Mouse (Mus musculus) cerebellum, postnatal 25 days (tissue): ENCODE measurements at regions not wholly inside any gene's neighbourhood (a gene's known extent, or its start where the extent isn't known, plus 50 kb on each side); places are given as distances from the start of the nearest gene placed in this dataset.

Experiments used
- DNase-seq, 2 experiments: peaks; one replicate each; pipeline ENCODE4 v3.0.0; 2021; ENCODE audit warnings: mixed read lengths in 2 of 2

DNA sequence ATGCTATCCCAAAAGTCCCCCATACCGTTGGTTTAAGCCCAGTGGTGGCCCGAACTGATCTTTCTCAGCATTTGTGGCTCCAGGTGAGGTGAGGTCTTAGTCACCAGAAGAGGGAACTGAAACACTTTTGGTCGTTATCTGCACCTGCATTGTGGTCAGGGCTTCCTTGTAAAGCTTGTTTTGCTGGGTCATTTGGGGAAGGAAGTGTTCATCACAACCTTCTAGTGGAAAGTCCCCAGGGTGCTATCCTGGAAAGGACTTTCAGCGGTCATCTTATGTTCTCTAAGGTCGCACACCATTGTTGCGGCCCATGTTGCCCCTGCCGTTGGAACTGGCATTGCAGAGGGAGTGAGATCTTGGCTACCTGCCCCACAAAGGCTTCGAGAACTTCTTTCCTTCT is 651.5 kb upstream of the Pcdh9 start:
- DNase-seq, result no peak

DNA sequence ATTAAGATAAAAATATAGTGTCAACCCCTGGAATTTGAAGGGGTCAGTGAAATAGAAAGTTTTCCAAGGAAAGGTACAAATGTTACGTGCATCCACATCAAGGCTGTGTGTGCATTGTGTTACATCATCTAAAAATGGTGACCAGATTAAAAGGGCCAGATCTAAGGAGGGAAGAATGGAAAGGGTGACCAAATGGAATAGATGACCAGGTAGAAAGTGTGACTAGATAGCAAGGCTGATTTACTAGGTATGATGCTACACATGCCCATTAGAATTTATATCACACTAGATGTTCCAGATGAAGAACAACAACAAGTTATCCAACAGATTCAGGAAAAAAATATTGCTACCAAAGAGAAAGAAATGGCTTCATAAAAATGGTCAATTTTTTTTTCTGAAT is 635.2 kb upstream of the Pcdh9 start:
- no peak for DNase-seq

DNA sequence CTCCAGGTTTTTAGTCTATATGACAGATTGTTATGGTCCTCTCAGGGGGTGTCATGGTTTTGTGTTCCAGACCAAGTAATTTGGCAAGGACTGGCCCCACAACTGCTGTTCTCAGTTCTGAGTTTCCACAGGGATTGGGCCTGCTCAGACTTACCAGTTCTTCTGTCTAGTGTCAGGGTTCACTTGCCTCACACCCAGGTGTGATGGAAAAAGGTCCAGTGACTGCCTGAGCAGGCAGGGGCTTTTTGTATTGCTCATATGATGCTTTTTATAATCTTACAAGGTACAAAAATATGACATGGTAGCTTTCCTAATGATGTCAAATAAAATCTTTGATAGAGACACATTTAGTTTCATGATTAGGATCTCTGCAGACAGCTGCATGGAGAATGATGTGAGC is 634.8 kb upstream of the Pcdh9 start:
- DNase-seq, result no peak

DNA sequence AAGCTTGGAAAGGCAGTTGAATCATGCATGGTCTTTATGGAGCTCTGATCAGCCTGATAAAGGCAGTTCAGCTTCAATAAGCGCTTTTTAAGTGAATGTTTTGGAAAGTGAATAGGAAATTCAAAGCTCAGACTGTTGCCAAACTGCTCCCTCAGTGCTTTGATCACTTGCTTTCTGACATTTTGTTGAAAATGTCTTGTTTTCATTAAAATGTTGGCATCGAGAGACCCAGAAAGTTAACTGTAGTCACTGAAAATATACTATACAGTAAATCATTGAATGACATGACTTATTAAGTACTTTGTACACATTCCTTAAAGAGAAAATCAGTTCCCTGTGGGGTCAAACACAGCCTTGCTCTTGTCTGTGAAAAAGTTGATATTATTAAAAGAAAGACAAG is 631.5 kb upstream of the Pcdh9 start:
- no peak for DNase-seq

DNA sequence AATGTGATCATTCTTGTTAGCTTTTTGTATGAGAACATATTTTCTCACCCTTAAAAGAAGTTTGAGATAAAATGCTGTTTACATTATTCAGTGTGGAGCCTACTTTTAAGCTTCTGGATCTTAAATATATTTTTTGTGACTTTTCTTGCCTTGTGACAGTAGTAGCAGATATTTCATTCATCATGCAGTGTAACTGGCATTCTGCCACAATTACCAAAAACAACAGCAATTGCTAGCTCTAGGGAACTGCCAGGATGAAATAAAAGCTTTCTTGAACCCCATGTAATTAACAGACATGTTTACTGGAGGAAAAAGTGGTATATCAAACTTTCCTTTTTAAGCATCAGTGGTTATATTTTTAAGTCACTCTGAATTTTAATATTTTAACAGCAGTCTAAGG is 600.9 kb upstream of the Pcdh9 start:
- no peak for DNase-seq

DNA sequence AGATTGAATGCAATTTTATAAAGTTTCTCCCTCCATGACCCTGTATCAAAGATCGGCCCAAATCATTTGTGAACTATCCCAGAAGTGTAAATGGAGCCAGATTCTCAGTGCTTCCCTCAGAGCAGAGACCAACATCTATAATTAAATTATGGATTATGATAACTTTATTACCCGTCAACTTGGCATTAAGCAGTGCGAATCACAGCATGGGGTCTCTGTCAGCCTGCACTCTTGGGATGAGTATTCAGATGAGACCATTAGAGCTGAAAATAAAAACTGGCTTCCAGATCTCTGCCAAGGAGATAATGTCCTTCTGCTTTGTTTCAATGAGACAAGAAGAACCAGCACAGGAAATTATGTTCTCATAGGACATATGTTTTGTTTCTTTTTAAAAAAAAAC is 585.4 kb upstream of the Pcdh9 start:
- peak; percentile 10 to 39 for DNase-seq

DNA sequence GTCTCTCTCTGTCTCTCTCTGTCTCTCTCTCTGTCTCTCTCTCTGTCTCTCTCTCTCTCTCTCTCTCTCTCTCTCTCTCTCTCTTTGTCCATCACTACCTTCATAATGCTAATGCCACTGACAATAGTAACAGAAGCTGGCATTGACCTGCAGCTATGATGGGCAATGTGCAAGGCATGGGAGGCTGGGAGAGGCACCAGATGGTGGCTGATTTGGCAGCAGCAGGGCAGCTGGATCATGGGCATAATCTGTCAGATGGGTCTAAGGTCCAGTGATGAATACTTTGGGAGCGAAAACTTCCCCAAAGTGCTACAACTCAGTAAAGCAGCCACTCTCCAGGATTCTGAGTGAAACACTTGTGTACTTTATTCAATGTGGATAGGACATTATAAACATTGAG is 582.7 kb upstream of the Pcdh9 start:
- no peak for DNase-seq

DNA sequence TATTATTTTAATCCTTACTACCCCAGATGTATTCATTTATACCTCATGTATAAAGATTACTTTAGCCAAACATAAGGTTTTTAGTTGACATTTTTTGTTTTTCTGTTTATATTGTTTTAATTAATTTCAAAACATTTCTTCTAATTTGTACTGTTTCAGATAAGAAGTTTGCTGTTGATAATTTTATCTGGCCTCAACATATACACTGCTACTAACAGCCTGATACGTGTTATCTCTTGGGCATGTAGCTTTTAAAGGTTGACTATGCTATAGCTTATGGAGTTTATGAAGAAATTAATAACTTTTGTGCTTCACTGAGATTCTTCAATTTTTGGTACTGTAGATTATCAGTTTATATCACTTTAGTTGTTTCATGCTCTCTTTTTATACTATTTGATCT is 555.5 kb upstream of the Pcdh9 start:
- DNase-seq, result no peak

DNA sequence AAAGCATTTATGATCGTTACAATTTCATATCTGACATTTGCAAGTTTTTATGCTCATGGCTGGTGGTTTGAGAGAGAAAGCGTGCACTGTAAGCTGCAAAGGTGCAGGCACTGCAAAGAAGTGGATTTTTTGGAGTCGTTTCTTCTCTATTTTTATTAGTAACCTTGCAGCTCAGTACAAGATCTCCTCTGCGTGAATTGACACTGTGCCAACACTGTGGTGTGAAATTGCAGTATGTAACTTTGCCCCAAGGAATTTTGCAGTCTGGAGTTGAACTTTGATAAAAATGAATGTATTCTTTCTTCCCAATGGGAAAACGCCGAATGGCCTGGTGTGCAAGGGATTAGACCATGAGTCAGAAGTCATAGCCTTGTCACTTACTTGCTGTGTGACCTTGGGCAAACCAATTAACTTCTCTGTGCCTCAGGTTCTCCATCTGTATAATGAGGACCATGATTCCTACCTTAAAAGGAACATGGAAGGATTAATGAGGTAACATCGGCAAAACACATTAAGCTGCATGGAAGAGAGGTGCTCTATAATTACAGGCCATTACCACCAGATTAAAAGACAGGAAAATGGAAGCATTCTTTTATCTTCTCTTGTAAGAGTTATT is 543.0 kb upstream of the Pcdh9 start:
- DNase-seq, result no peak

DNA sequence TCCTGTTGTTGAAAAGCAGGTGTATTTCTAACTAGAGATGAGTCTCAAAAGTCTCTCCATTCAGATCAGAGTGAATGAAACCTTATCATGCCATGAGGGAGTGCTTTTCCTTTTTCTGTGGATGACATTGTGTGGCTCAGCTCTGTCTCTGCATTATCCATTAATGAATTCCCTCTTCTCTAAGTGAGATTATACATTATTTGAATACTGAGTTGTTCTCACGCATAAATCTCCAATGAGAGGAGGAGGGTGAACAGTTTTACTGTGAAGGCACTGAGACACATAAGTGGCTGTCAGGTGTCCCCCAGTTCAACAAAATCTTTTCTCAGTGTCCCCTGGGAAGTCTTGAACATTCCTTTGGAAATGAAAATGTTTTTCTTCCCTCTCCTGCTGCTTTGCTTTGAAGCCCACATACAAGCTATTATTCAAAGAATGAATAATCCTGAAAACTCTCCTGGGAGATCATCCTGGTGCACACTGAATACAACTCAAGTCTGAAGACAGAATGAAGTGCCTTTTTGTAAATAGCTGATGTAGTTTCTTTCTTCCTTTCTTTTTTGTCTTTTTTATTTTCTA is 537.2 kb upstream of the Pcdh9 start:
- no peak for DNase-seq
